Mouse (Mus musculus) hindbrain, embryonic 16.5 days (tissue): ENCODE measurements around the gene Irf2. TPM values are rescaled to one million over a fixed set of nuclear protein-coding genes. Genes with fewer than 3 reads are reported as not detected.

Source experiments
- ATAC-seq: fragments of 200-750 bp; cut with Nextera tagmentation; 2 replicates; pipeline ENCODE4 v1.8.0; 2017; ENCODE audit warnings: moderate TSS enrichment, moderate library complexity
- H3K27ac ChIP-seq: fragments of 300-500 bp; sonication (generic); 2 replicates; pipeline ENCODE4 v1.5.1; 2014; ENCODE audit warnings: low read depth, mild to moderate bottlenecking, control low read depth, low read length, moderate library complexity
- H3K27me3 ChIP-seq: fragments of 300-500 bp; sonication (generic); replicated peaks from 2 replicates; pipeline ENCODE4 v1.6.1; 2014; ENCODE audit warnings: low read length; ENCODE audit not compliant: control insufficient read depth, insufficient read depth
- H3K36me3 ChIP-seq: fragments of 300-500 bp; sonication (generic); 2 replicates; pipeline ENCODE4 v1.6.1; 2014; ENCODE audit warnings: mild to moderate bottlenecking, low read length, moderate library complexity, mixed read lengths; ENCODE audit not compliant: control insufficient read depth, insufficient read depth
- H3K4me1 ChIP-seq: fragments of 300-500 bp; sonication (generic); 2 replicates; pipeline ENCODE4 v1.6.1; 2014; ENCODE audit warnings: low read depth, low read length; ENCODE audit not compliant: control insufficient read depth, insufficient read depth
- H3K4me2 ChIP-seq: fragments of 300-500 bp; sonication (generic); 2 replicates; pipeline ENCODE4 v1.6.1; 2014; ENCODE audit warnings: mild to moderate bottlenecking, low read length, control low read depth, moderate library complexity
- H3K4me3 ChIP-seq: fragments of 300-500 bp; sonication (generic); 2 replicates; pipeline ENCODE4 v1.5.1; 2014; ENCODE audit warnings: mild to moderate bottlenecking, low read length, control low read depth, moderate library complexity
- H3K9ac ChIP-seq: fragments of 300-500 bp; sonication (generic); 2 replicates; pipeline ENCODE4 v1.6.1; 2014; ENCODE audit warnings: low read depth, mild to moderate bottlenecking, control low read depth, low read length, moderate library complexity
- H3K9me3 ChIP-seq: fragments of 300-500 bp; sonication (generic); 2 replicates; pipeline ENCODE4 v1.6.1; 2014; ENCODE audit warnings: mild to moderate bottlenecking, low read length, moderate library complexity; ENCODE audit not compliant: control insufficient read depth
- WGBS: fragments of 180-500 bp; shearing (Covaris S2); extraction: QIAGEN DNeasy Blood & Tissue Kit; methylation state at CpG from one replicate; pipeline ENCODE4 v1.1.7; 2014; 5-methylcytosine and 5-hydroxymethylcytosine counted together
- polyA plus RNA-seq: library from polyadenylated mRNA; unstranded; fragments of >200 nt; fragmentation: Nextera tagmentation; extraction: Ambion mirVana; gene quantifications from 2 replicates; pipeline ENCODE4 v1.2.1, GENCODE M21; 2015

The Irf2 gene
- polyA plus RNA-seq, 1 experiment from 2014 or later = 11.1 TPM

- Histone ChIP-seq H3K9ac (no peak overlapping the region), H3K4me3 (no peak overlapping the region), H3K9me3 (no peaks in the 10 kb centered on the region; the same call in 1 of the 2 replicates), H3K27ac (no peak overlapping the region), H3K27me3 (no peaks in the 10 kb centered on the region), H3K36me3 (no peaks in the 10 kb centered on the region), H3K4me1 (peaks cover 4% of the 10 kb centered on the region), H3K4me2 (no peak overlapping the region)
- no peak for ATAC-seq
- WGBS = 82% methylated on average over 10 of the region's 10 CpGs
Observed at GRCm38 (mm10) chr8:46737421-46737820, 2.1 kb upstream of the Irf2 start.

- H3K9me3 ChIP-seq = no peaks in the 10 kb centered on the region; the same call in 1 of the 2 replicates
- no peak overlapping the region for H3K4me2 ChIP-seq
- no peak overlapping the region for H3K9ac ChIP-seq
- H3K36me3 ChIP-seq = no peaks in the 10 kb centered on the region
- no peak overlapping the region for H3K27ac ChIP-seq
- WGBS = 64% methylated on average over 3 of the region's 3 CpGs
- no peak overlapping the region for H3K4me3 ChIP-seq
- no peak for ATAC-seq
- no peaks in the 10 kb centered on the region for H3K27me3 ChIP-seq
- peaks cover 4% of the 10 kb centered on the region for H3K4me1 ChIP-seq
Observed at GRCm38 (mm10) chr8:46737907-46738306, 1.6 kb upstream of the Irf2 start.

- ATAC-seq = no peak
Observed at GRCm38 (mm10) chr8:46738601-46739000, 931 bp upstream of the Irf2 start.

GRCm38 (mm10) chr8:46739956-46740512 is 502 bp downstream of the Irf2 start:
- no peaks in the 10 kb centered on the region for H3K27me3 ChIP-seq
- H3K4me2 ChIP-seq = peak overlapping the region; percentile 88
- H3K4me3 ChIP-seq = peak overlapping the region; percentile 95
- peak overlapping the region; percentile 93 for H3K27ac ChIP-seq
- no peaks in the 10 kb centered on the region for H3K36me3 ChIP-seq
- H3K9me3 ChIP-seq = no peaks in the 10 kb centered on the region; the same call in 1 of the 2 replicates
- ATAC-seq = no peak; the same call in none of the 2 replicates
- peaks cover 4% of the 10 kb centered on the region for H3K4me1 ChIP-seq
- peak overlapping the region; percentile 99 for H3K9ac ChIP-seq
- WGBS = 0% methylated on average over 21 of the region's 22 CpGs

More at GRCm38 (mm10) chr8:46738601-46739000, 931 bp upstream of the Irf2 start:
- peaks cover 4% of the 10 kb centered on the region for H3K4me1 ChIP-seq
- no peaks in the 10 kb centered on the region for H3K27me3 ChIP-seq
- no peaks in the 10 kb centered on the region for H3K36me3 ChIP-seq
- peak overlapping the region; percentile 88 for H3K4me2 ChIP-seq
- H3K27ac ChIP-seq = no peak overlapping the region
- 23% methylated on average over 5 of the region's 5 CpGs for WGBS
- no peaks in the 10 kb centered on the region; the same call in 1 of the 2 replicates for H3K9me3 ChIP-seq
- H3K9ac ChIP-seq = no peak overlapping the region
- peak overlapping the region; percentile 95 for H3K4me3 ChIP-seq

- under 1% methylated on average over 64 of the region's 97 CpGs for WGBS
- Histone ChIP-seq H3K4me2 (peak overlapping the region; percentile 88), H3K27me3 (no peaks in the 10 kb centered on the region), H3K4me3 (peak overlapping the region; percentile 95), H3K27ac (peak overlapping the region; percentile 93), H3K4me1 (peaks cover 4% of the 10 kb centered on the region), H3K9me3 (no peaks in the 10 kb centered on the region; the same call in 1 of the 2 replicates), H3K36me3 (no peaks in the 10 kb centered on the region), H3K9ac (peak overlapping the region; percentile 99)
- peak; percentile 80 for ATAC-seq
Observed at GRCm38 (mm10) chr8:46740513-46741280, 1.2 kb downstream of the Irf2 start.

- peaks cover 4% of the 10 kb centered on the region for H3K4me1 ChIP-seq
- peak overlapping the region; percentile 88 for H3K4me2 ChIP-seq
- WGBS = 2% methylated on average over 24 of the region's 28 CpGs
- peak; percentile 69 for ATAC-seq
- H3K27me3 ChIP-seq = no peaks in the 10 kb centered on the region
- H3K36me3 ChIP-seq = no peaks in the 10 kb centered on the region
- H3K27ac ChIP-seq = peak overlapping the region; percentile 93
- no peaks in the 10 kb centered on the region; the same call in 1 of the 2 replicates for H3K9me3 ChIP-seq
- H3K9ac ChIP-seq = peak overlapping the region; percentile 99
- peak overlapping the region; percentile 95 for H3K4me3 ChIP-seq
Observed at GRCm38 (mm10) chr8:46741281-46741791, 1.8 kb downstream of the Irf2 start.

GRCm38 (mm10) chr8:46741991-46742690 is 2.6 kb downstream of the Irf2 start:
- WGBS = 50% methylated on average over 8 of the region's 8 CpGs
- H3K36me3 ChIP-seq = no peaks in the 10 kb centered on the region
- H3K4me3 ChIP-seq = peak overlapping the region; percentile 95
- H3K4me2 ChIP-seq = peak overlapping the region; percentile 88
- H3K27ac ChIP-seq = no peak overlapping the region
- H3K9me3 ChIP-seq = no peaks in the 10 kb centered on the region
- H3K27me3 ChIP-seq = no peaks in the 10 kb centered on the region
- no peak for ATAC-seq
- H3K9ac ChIP-seq = peak overlapping the region; percentile 99; the same call in 1 of the 2 replicates
- H3K4me1 ChIP-seq = peaks cover 4% of the 10 kb centered on the region

GRCm38 (mm10) chr8:46742691-46743082 is 3.2 kb downstream of the Irf2 start:
- H3K36me3 ChIP-seq = no peaks in the 10 kb centered on the region
- H3K4me2 ChIP-seq = no peak overlapping the region
- no peak for ATAC-seq
- H3K9ac ChIP-seq = no peak overlapping the region
- H3K4me3 ChIP-seq = no peak overlapping the region
- H3K27me3 ChIP-seq = no peaks in the 10 kb centered on the region
- peaks cover 4% of the 10 kb centered on the region for H3K4me1 ChIP-seq
- H3K9me3 ChIP-seq = no peaks in the 10 kb centered on the region
- no peak overlapping the region for H3K27ac ChIP-seq
- whole genome bisulfite sequencing = 78% methylated on average over 5 of the region's 5 CpGs

GRCm38 (mm10) chr8:46745464-46745863 is 5.9 kb downstream of the Irf2 start:
- H3K9ac ChIP-seq = no peak overlapping the region
- no peak overlapping the region for H3K4me2 ChIP-seq
- H3K27me3 ChIP-seq = no peaks in the 10 kb centered on the region
- no peak overlapping the region for H3K27ac ChIP-seq
- ATAC-seq = no peak
- 84% methylated on average over 1 of the region's 1 CpGs for WGBS
- H3K36me3 ChIP-seq = no peaks in the 10 kb centered on the region
- H3K9me3 ChIP-seq = no peaks in the 10 kb centered on the region
- H3K4me3 ChIP-seq = no peak overlapping the region
- H3K4me1 ChIP-seq = peaks cover 4% of the 10 kb centered on the region
